Mouse (Mus musculus): ENCODE data around the gene Cdc42ep1.

The Cdc42ep1 gene

GRCm38 (mm10) chr15:78880432-78880831 lies 38.0 kb downstream of the Cdc42ep1 start:
- DNase-seq = peak; percentile 77

DNA sequence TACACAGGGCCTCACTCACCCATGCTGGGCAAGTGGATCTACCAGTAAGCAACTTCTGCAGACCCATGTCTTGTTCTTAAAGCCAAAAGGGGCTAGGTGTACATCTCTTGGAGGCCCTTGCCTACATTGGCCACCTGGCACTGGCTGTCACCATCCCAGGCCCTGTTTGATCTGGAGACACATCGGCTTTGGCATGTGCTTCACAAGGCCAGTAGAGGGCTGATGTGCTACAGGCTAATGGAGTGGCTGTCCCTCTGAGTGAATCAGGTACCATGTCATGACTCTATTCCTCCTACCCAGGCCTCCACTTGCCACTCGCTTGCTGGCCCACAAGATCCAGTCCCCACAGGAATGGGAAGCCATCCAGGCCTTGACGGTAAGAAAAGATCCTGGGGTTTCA lies 39.4 kb downstream of the Cdc42ep1 start:
- DNase-seq = no peak

- DNase-seq = no peak
Observed at GRCm38 (mm10) chr15:78889401-78889853, 47.0 kb downstream of the Cdc42ep1 start.

- DNase-seq = no peak
Observed at GRCm38 (mm10) chr15:78892440-78892839, 50.0 kb downstream of the Cdc42ep1 start.

DNA sequence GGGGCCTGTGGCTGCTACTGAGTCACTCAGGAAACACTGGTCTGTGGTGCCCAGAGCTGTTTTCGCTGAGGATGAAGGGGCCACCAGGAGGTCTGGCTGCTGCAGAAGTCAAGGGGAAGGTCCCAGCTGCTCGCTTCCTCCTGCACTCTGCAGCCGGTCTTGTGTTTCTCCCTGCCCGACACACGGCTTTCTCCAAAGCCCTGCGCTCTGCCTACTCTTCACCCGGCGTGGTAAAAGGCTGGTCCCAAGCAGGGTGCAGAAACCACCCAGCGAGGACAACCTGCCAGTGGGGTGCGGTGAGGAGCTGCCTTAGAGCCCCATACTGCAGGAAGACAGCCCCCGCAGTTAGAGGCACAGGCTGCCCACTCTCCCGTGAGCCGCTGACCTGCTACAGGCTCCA lies 52.3 kb downstream of the Cdc42ep1 start:
- DNase-seq = no peak

DNA sequence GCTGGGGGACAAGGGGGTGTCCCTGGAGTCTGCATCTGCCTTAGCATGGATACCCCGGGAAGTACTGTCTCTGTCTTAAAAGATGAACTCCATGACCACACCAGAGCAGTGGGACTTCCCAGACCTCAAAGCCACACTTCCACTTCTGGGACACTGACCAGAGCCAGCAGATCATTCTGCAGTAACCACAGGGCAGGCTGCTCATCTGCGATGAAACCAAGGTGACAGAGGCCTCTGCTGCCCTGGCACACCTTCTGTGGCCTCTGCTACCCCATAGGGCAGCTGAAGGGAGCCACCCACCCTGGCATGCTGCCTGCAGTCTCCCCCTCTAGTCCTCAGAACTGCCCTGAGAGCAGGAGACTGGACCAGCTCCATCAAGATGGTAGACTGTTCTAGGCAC lies 53.3 kb downstream of the Cdc42ep1 start:
- DNase-seq = no peak

DNA sequence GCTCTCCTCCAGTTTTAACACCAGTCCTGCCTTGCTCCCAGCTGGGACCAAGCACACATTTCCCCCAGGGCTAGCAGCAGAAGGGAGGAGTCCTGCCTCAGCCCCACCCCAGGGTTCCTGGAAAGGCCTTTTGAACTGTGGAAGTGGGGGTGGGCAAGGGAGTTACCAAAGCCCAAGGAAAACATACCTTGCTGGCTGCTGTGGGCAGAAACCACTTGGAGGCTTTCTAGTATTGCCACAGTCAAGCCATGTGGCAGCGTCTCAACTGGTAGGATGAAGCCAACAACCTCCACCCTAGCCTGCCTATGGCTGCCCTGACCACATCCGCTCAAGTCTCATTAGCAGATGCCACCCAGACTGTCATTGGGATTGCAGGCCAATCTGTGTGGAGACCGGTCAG lies 53.7 kb downstream of the Cdc42ep1 start:
- no peak for DNase-seq

GRCm38 (mm10) chr15:78897488-78897887 lies 55.1 kb downstream of the Cdc42ep1 start:
- no peak for DNase-seq

DNA sequence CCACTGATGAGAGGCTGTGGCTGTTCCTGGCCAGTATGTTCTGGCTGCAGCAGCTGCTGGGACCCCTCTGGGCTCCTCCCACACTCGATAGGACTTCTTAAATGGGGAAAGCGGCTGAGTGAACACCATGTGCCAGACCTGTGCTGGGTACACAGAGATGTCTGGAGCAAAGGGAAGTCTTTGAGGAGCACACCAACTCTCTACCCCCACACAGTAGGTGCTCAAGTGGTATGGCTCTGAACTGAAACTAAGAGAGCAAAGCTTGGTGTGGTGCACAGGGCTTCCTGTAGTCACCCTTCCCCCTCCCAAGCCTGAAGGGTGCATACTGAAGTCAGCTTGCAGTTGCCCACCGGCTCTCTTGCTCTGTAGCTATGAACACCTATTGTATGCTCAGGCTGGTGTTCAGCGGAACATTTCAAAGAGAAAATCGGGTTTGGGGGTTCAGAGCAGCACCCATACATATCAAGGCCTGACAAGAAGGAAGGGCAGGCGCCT lies 56.1 kb downstream of the Cdc42ep1 start:
- DNase-seq = no peak

GRCm38 (mm10) chr15:78899409-78899739 lies 57.0 kb downstream of the Cdc42ep1 start, which contains the start of gene Gm49510:
TSS of gene Gm49510 (plus strand) at chr15:78899667.
- no peak for DNase-seq

DNA sequence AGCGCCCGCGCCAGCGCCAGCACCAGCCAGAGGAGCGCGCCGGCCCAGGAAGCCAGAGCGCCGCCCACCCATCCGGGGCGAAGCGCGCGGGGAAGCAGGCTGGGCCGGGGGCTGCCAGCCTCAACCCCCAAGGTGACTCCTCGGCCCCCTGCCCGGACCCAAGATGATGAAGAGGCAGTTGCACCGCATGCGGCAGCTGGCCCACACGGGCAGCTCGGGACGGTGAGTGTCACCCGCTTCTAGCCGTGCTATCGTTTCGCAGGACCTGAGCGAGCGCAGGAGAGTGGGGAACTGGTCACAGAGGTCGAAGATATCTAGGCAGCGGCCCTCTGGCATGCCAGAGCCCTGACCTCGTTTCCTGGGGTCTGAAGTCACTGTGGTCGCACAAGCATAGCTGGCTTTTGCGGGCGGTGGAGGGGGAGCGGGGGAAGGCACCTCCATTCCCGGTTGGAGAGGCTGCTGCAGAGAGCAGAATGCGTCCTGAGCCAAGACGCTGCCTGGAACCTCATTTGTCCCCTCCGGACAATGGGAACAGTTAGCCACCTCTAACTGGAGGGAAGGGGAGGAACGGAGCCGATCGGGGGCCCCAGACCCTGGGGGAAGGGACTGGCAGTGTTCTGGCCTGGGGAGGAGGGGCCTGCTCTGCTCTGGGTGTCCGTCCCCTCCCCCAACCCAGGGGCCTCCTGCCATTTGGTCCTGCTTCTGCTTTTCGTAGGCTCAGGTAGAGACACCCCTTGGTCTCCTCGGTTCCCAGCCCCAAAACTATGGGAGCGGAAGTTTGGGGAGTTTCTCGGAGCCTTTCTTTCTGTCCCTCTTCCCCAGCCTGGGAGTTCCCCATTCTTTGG lies 57.5 kb downstream of the Cdc42ep1 start, which contains the start of gene Sh3bp1:
TSS of gene Sh3bp1 (plus strand) at position 29 of the 845 bp plus-strand sequence.
- peak; percentile 83 for DNase-seq
